Mouse (Mus musculus): ENCODE measurements around the gene Shb.
"Not testable (repeated sequence)": the region's sequence is repeated elsewhere in the genome, so short reads cannot be mapped to it uniquely, and the experiment has no call there.

Gene Shb

DNA sequence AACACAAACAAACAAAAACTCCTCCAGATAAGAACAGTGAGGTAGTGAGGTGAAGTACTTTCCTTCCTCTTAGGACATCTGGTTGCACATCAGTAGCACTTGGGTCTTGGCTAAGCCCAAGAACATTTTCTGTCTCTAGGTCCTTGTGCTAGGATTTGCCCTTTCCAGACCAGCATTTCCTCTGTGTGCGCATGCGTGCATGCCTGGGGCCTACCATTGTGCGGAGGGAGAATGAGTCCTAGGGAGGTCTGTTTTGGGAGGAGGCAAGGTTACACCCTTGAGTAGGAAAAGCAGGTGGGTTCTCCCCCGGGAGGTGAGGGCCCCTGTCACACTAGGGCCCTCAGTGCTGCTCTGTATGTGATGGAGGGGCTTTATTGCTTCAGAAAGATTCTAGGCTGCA is 113.2 kb downstream of the Shb start:
- no peak for DNase-seq (ENCODE audit: low spot score)

- no peak for DNase-seq (ENCODE audit: low spot score)
Observed at GRCm38 (mm10) chr4:45418229-45418950, 113.9 kb downstream of the Shb start.

DNA sequence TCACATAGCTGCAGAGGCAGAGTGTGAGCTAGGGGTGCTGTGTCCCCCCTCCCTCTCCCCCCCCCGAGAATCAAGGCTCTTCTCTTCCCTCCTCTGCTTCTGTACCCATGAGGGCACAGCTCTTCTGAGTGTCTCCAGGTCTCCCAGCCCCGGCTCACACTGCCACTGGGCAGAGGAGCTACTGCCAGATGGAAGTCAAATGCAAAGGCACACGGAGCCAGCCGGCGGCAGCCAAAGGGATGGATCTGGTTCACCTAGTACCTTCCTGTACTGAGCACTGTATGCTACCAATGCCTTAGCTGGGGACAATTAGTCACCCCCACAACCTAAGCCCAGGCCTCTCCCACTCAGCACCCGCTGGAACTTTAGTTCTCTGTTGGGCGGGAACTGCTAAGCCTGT is 116.0 kb downstream of the Shb start:
- no peak for DNase-seq (ENCODE audit: low spot score)

- no peak for DNase-seq (ENCODE audit: low spot score)
Observed at GRCm38 (mm10) chr4:45413674-45414338, 118.5 kb downstream of the Shb start.

DNA sequence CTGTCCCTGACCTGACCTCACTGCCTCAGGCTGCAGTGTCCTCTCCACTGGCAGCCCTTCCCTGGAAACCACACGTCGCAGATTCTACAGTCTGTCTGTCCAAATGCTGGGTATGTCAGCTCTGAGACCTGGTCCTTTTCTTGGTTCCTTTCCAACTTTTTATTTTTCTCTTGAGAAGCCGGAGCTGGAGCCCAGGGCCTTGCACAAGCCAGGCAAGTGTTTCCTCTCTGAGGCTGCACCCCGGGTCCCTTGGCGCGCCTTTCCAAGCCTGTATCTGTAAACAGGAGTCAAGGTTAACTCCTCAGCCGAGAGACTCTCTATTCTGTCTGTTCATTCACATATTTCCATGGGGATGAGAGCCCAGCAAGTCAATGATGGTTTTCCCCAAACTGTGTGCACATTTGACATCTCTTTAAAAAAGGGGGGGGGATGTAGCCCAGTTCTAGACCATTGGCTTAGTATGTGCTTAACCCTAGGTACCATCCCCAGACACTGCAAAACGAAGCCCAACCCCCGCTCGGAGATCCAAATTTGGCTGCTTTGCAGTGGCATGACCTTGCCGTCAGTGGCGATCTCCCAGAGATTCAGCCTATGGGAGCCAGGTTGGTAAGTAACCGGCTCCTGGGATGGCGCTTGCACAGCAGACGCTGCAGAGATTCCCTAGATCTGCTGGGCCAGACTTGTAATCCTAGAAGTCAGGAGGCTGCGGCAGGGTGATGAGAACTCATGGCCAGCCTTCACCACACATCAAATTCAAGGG is 119.7 kb downstream of the Shb start:
- no peak for DNase-seq (ENCODE audit: low spot score)

GRCm38 (mm10) chr4:45411181-45411790 is 121.0 kb downstream of the Shb start:
- DNase-seq (ENCODE audit: low spot score): no peak

DNA sequence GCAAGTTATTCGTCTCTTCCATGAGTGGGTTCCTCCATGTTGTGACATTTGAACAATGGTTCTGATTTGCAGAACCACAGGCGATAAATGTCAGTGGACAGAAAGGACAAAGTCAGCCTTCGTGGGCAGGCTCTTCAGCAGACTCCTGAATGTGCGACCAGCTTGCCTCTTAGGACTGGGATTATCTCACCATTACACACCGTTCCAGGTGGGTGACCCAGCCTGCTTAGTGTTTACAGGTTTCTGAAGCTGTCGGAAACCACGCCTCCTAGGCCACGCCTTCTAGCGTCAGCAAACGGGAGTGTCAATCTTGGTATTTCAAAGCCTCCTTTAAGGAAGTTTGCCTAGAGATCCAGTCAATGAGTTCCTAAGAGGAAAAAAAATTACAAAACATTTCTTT is 123.0 kb downstream of the Shb start:
- peak; percentile 74 for DNase-seq (ENCODE audit: low spot score)

- DNase-seq (ENCODE audit: low spot score): peak; percentile 88
Observed at GRCm38 (mm10) chr4:45408427-45409132, 123.7 kb downstream of the Shb start, which contains the start of gene Slc25a51. Slc25a51 (minus strand) TSS chr4:45408766.

DNA sequence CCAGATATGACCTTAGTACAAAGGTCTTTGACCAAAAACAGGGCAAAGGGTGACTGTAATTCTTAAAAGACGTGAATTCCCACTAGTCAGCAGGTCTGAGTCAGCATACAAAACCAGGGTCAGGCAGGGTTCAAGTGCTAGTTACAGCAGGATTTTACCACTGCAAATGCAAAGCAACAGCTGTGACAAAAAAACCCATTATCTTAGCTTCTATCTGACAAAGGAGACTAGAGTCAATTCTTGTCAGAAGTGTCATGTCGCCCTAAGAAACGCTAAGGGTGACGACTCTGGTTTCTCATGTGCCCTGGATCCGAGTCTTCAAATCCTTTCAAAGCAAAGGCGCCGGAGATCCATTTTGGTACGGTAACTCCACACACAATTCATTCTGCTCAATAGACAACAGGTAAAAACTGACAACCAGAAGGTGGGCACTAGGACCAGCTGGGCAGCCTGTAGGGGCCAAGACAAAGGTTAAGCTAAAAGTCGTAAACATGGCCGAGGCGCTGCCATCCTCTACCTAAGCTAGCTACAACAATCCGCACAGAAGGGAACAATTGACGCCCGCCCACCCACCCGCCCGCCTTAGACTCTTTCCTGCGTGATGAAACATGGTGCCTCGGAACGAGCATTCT is 124.5 kb downstream of the Shb start:
- DNase-seq (ENCODE audit: low spot score): no peak

- DNase-seq (ENCODE audit: low spot score): no peak
Observed at GRCm38 (mm10) chr4:45407001-45407702, 125.1 kb downstream of the Shb start.

DNA sequence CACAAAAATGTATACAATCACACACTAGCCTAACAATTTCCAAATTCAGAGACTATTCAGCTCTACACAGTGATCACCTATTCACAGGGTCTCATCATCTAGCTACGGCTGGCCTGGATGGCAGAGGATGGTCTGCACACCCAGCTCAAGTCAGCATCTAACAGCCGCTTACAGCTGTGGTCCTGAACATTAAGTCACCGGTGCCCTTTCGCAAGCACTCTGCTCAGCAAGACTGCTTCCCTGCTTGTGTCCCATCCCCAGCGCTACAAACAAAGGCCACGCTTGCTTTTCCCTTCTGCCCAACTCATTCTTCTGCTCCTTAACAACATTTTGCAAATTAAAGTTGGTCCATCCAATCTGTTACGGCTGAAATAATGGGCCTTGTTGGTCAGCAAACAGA is 125.9 kb downstream of the Shb start:
- no peak for DNase-seq (ENCODE audit: low spot score)

DNA sequence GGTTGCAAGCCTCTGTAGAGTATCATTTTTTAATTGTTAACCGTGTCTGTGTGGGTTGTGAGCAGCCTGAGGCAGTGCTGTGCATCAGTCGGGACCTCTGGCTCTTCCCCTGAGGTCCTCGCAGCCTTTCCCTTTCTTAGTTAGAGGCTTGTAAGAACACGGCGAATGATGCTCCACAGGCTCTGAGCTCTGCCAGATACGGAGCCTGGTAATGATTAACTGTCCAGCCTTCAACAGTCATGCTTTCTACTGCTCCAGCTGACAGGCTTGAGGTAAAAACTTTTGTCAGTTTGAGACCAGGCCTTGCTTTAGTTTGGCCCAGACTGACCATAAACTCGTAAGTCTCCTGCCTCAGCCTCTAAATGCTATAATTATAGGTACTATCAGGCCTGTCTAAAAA is 127.0 kb downstream of the Shb start:
- no peak for DNase-seq (ENCODE audit: low spot score)

- no peak for DNase-seq (ENCODE audit: low spot score)
Observed at GRCm38 (mm10) chr4:45404086-45404485, 128.2 kb downstream of the Shb start.

DNA sequence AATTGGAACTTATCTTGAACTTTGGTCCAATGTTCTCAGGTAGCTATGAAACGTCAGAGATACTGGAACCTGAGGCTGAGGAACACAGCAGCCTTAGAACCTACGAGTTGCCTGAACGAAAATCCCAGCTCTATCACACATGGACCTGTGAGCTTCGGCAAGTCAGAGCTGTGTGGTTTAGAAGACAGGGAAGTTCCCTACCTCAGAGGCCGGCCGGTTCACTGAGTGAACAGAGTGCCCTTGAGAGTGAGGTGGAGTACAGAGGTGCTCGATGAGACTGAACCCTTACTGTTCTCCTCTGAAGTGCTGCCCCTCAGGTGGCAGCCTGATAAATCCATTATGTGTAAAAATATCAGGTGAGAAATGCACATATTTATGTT is 128.8 kb downstream of the Shb start:
- DNase-seq (ENCODE audit: low spot score): no peak

GRCm38 (mm10) chr4:45402878-45403498 is 129.3 kb downstream of the Shb start:
- no peak for DNase-seq (ENCODE audit: low spot score)

DNA sequence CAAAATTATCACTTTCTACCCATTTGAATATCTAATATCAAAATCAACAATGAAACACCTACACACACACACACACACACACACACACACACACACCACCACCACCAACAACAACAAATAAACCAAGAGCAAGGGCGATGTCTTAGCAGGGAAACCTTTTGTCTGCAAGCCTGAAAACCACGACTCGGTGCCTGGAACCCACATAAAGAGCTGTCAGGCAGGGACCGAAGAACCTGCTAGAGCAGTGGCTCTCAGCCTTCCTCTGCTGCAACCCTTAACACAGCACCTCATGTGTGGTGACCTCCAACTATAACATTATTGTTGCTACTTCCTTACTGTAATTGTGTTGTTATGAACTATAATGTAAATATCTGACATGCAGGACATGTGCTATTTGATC is 130.0 kb downstream of the Shb start:
- no peak for DNase-seq (ENCODE audit: low spot score)

DNA sequence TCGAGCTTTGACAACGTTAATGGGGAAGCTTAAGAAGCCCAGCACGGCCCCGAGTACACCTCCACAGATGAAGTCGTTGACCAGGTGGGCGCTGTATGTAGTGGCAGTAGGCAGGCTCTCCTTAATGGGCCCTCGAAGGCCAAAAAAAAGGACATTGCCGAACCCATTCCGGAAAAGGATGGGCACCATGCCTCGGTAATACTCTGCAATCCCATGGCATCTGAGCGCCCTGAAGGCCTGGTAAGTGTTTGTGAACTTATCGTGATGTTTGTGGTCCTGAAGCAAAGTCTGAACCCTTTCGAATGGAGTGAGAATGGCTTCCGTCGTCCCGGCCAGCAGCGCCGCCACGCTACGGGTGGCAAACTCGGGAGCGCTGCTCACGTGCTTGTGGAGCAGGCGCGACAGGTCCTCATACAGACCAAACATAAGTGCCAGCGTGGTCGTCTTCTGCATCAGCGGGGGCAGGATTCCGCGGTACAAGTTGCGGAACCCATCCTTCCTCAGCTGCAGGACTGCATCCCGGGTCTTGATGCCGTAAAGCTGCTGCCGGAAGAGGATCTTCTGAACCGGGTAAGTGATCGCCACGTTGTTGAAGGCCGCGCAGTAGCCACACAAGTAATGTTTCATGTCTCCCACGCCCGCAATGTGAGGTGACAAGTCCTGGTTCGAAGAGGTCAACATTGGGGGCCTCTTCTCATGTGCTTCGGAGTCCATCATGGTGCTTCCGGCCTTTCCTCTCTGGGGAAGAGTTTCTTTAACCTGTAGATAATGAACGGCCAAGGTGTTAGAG is 132.7 kb downstream of the Shb start:
- DNase-seq (ENCODE audit: low spot score): no peak

- not testable (repeated sequence) for DNase-seq (ENCODE audit: low spot score)
Observed at GRCm38 (mm10) chr4:45398315-45398714, 134.0 kb downstream of the Shb start.

- not testable (repeated sequence) for DNase-seq (ENCODE audit: low spot score)
Observed at GRCm38 (mm10) chr4:45396211-45396610, 136.1 kb downstream of the Shb start.

DNA sequence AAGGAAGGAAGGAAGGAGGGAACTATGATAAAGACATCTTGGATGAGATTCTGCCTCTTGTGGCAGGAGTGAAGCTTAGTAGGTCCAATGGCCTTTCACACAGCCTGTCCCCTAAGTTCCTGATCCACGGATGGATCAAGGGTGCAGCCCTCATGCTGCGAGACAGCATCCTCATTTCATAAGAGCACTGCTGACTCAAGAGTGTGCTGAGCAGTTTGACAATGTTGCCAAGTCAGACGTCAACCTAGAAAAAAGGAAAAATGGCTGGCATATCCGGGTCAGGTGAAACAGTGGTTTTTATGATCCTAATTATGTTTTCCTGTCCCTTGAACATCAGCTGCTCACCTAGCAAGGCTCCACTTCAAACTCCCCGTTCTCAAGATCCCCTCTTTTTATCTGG is 138.6 kb downstream of the Shb start:
- no peak for DNase-seq (ENCODE audit: low spot score)
